Mouse (Mus musculus) stomach, postnatal 0 days (tissue): Measurements from ENCODE around the gene Adgrg2.

Experiments
- CTCF ChIP-seq: IDR thresholded peaks from 2 replicates; pipeline ENCODE4 v1.5.1; 2016; ENCODE audit warnings: antibody characterized with exemption, low read depth, mild to moderate bottlenecking, moderate library complexity
- EP300 ChIP-seq: optimal IDR thresholded peaks from 2 replicates; pipeline ENCODE3; 2016; ENCODE audit warnings: antibody characterized with exemption

- TF ChIP-seq CTCF = no peak
- TF ChIP-seq EP300 = no peak
Observed at GRCm38 (mm10) chrX:160384748-160385501, 5.6 kb upstream of the Adgrg2 start.
